Mouse (Mus musculus) midbrain, embryonic 10.5 days (tissue): Measurements from ENCODE around the gene Selplg. TPM values are rescaled to one million over a fixed set of nuclear protein-coding genes. Genes with fewer than 3 reads are reported as not detected.

Experiments used
- DNase-seq: peaks from one replicate; pipeline ENCODE4 v3.0.0-alpha.2; 2017; ENCODE audit warnings: low spot score
- H3K27ac ChIP-seq: fragments of 300-500 bp; sonication (generic); replicated peaks from 2 replicates; pipeline ENCODE4 v1.5.1; 2016; ENCODE audit warnings: mild to moderate bottlenecking
- H3K27me3 ChIP-seq: fragments of 300-500 bp; sonication (generic); 2 replicates; pipeline ENCODE4 v1.6.1; 2016; ENCODE audit warnings: low read depth, mild to moderate bottlenecking; ENCODE audit not compliant: poor library complexity, severe bottlenecking
- H3K36me3 ChIP-seq: fragments of 300-500 bp; sonication (generic); 2 replicates; pipeline ENCODE4 v1.6.1; 2016; ENCODE audit warnings: mild to moderate bottlenecking, moderate library complexity
- H3K4me1 ChIP-seq: fragments of 300-500 bp; sonication (generic); 2 replicates; pipeline ENCODE4 v1.6.1; 2016
- H3K4me3 ChIP-seq: fragments of 300-500 bp; sonication (generic); 2 replicates; pipeline ENCODE4 v1.5.1; 2016; ENCODE audit warnings: mild to moderate bottlenecking, moderate library complexity
- H3K9me3 ChIP-seq: fragments of 300-500 bp; sonication (generic); replicated peaks from 2 replicates; pipeline ENCODE4 v1.6.1; 2016; ENCODE audit warnings: mild to moderate bottlenecking
- WGBS: fragments of 180-500 bp; shearing (Covaris S2); methylation state at CpG from one replicate; pipeline ENCODE4 v1.1.7; 2016; 5-methylcytosine and 5-hydroxymethylcytosine counted together
- polyA plus RNA-seq: library from polyadenylated mRNA; unstranded; fragments of >200 nt; fragmentation: Nextera tagmentation; extraction: Ambion mirVana; gene quantifications from 2 replicates; pipeline ENCODE4 v1.2.1, GENCODE M21; 2016

Gene Selplg
- polyA plus RNA-seq, 1 experiment from 2014 or later: 0.77 TPM

- WGBS: 90% methylated on average over 8 of the region's 8 CpGs
- no peak for DNase-seq
Measured at GRCm38 (mm10) chr5:113850680-113851230, 18.3 kb upstream of the Selplg start.

GRCm38 (mm10) chr5:113847636-113848035, 15.2 kb upstream of the Selplg start:
- no peak overlapping the region for H3K27ac ChIP-seq
- H3K4me3 ChIP-seq: no peak overlapping the region
- H3K27me3 ChIP-seq: no peaks in the 10 kb centered on the region
- peaks cover 99% of the 10 kb centered on the region for H3K36me3 ChIP-seq
- DNase-seq: no peak
- no peaks in the 10 kb centered on the region for H3K9me3 ChIP-seq
- 91% methylated on average over 9 of the region's 9 CpGs for WGBS
- no peaks in the 10 kb centered on the region for H3K4me1 ChIP-seq

More at GRCm38 (mm10) chr5:113850680-113851230, 18.3 kb upstream of the Selplg start:
- Histone ChIP-seq H3K9me3 (no peaks in the 10 kb centered on the region), H3K4me3 (no peak overlapping the region), H3K4me1 (peaks cover 13% of the 10 kb centered on the region), H3K27ac (no peak overlapping the region), H3K36me3 (peaks cover 79% of the 10 kb centered on the region), H3K27me3 (no peaks in the 10 kb centered on the region)

GRCm38 (mm10) chr5:113846656-113847055, 14.2 kb upstream of the Selplg start:
- peaks cover 100% of the 10 kb centered on the region for H3K36me3 ChIP-seq
- 94% methylated on average over 8 of the region's 8 CpGs for WGBS

DNA sequence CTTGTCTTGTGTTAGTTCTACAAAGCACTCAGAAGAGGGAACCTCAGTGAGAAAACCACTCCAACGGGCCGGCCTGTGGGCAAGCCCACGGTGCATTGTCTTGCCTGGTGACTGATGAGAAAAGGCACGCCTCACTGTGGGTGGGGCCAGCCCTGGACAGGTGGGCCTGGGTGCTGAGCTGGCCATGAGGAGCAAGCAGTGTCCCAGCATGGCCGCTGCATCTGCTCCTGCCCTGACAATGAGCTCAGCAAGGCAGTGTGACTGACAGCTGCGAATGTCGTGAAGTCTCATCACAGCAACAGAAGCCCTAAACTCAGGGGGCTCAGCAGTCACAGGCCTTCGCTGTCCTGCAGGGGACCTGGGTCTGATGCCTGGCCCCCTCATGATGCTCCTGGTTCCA, 13.2 kb upstream of the Selplg start:
- DNase-seq: no peak
- Histone ChIP-seq H3K27ac (no peak overlapping the region), H3K27me3 (no peaks in the 10 kb centered on the region), H3K4me1 (no peaks in the 10 kb centered on the region), H3K36me3 (peaks cover 98% of the 10 kb centered on the region), H3K4me3 (no peak overlapping the region), H3K9me3 (no peaks in the 10 kb centered on the region)
- WGBS: 90% methylated on average over 8 of the region's 8 CpGs

More at GRCm38 (mm10) chr5:113846656-113847055, 14.2 kb upstream of the Selplg start:
- Histone ChIP-seq H3K4me1 (no peaks in the 10 kb centered on the region), H3K9me3 (no peaks in the 10 kb centered on the region), H3K27ac (no peak overlapping the region), H3K27me3 (no peaks in the 10 kb centered on the region), H3K4me3 (no peak overlapping the region)
- DNase-seq: no peak

- H3K27ac ChIP-seq: no peak overlapping the region
- WGBS: 79% methylated on average over 7 of the region's 7 CpGs
- H3K4me3 ChIP-seq: no peak overlapping the region
- H3K4me1 ChIP-seq: no peaks in the 10 kb centered on the region
- peak; percentile 39 for DNase-seq
- H3K36me3 ChIP-seq: peaks cover 96% of the 10 kb centered on the region
- H3K9me3 ChIP-seq: no peaks in the 10 kb centered on the region
- H3K27me3 ChIP-seq: no peaks in the 10 kb centered on the region
Measured at GRCm38 (mm10) chr5:113844721-113845120, 12.3 kb upstream of the Selplg start.

DNA sequence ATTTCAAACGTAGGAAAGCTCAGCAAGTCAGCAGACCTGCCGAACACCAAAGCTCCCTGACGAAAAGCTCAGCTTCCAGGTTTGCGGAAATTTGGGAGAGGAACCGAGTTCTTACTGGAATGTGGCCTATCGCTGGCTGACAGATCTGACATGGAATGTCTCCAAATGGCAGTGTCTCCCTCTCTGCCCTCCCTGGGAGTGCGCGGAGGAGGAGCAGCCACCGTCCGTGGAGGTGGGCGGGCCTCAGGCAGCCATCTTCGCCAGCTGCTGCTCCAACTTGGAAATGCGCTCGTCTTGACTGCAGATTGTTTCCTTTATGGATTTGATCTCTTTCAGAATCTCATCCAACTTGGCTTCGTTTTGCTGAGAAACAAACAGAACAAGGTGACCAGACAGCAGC, 11.7 kb upstream of the Selplg start:
- H3K4me3 ChIP-seq: no peak overlapping the region
- WGBS: 92% methylated on average over 15 of the region's 15 CpGs
- H3K4me1 ChIP-seq: no peaks in the 10 kb centered on the region
- DNase-seq: no peak
- H3K27ac ChIP-seq: no peak overlapping the region
- peaks cover 93% of the 10 kb centered on the region for H3K36me3 ChIP-seq
- no peaks in the 10 kb centered on the region for H3K27me3 ChIP-seq
- no peaks in the 10 kb centered on the region for H3K9me3 ChIP-seq

GRCm38 (mm10) chr5:113842906-113843305, 10.5 kb upstream of the Selplg start:
- peaks cover 84% of the 10 kb centered on the region for H3K36me3 ChIP-seq
- H3K27me3 ChIP-seq: no peaks in the 10 kb centered on the region
- WGBS: 95% methylated on average over 9 of the region's 9 CpGs
- no peaks in the 10 kb centered on the region for H3K9me3 ChIP-seq
- no peak overlapping the region for H3K4me3 ChIP-seq
- H3K4me1 ChIP-seq: no peaks in the 10 kb centered on the region
- 0 out of 2 replicates have a peak overlapping the region, but pooled peaks have one; percentile 18 for H3K27ac ChIP-seq
- DNase-seq: no peak

DNA sequence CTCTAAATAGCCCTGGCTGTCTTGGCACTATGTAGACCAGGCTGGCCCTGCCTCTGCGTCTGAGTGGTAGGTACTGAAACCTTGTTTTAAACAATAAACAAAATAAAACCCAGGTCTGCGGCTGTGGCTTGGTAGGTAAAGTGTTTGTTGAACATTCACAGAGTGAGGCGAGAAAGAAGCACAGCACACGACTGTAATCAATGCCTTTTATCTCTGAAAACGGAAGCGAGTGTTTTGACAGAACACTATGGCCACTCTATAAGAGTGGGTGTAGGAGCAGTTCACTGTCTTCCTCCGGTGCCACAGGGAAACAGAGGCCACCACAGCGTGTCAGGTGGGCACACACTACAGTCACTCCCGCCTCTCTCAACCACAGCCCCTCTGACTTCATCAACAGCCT, 9.8 kb upstream of the Selplg start:
- peaks cover 78% of the 10 kb centered on the region for H3K36me3 ChIP-seq
- DNase-seq: no peak
- H3K27me3 ChIP-seq: no peaks in the 10 kb centered on the region
- 94% methylated on average over 9 of the region's 9 CpGs for WGBS
- H3K4me1 ChIP-seq: no peaks in the 10 kb centered on the region
- H3K9me3 ChIP-seq: no peaks in the 10 kb centered on the region
- H3K4me3 ChIP-seq: no peak overlapping the region
- H3K27ac ChIP-seq: no peak overlapping the region

- H3K36me3 ChIP-seq: peaks cover 71% of the 10 kb centered on the region
- no peaks in the 10 kb centered on the region for H3K27me3 ChIP-seq
- no peak overlapping the region for H3K4me3 ChIP-seq
- DNase-seq: no peak
- WGBS: 90% methylated on average over 23 of the region's 23 CpGs
- no peaks in the 10 kb centered on the region for H3K9me3 ChIP-seq
- H3K27ac ChIP-seq: no peak overlapping the region
- H3K4me1 ChIP-seq: no peaks in the 10 kb centered on the region
Measured at GRCm38 (mm10) chr5:113841243-113842225, 9.1 kb upstream of the Selplg start.

DNA sequence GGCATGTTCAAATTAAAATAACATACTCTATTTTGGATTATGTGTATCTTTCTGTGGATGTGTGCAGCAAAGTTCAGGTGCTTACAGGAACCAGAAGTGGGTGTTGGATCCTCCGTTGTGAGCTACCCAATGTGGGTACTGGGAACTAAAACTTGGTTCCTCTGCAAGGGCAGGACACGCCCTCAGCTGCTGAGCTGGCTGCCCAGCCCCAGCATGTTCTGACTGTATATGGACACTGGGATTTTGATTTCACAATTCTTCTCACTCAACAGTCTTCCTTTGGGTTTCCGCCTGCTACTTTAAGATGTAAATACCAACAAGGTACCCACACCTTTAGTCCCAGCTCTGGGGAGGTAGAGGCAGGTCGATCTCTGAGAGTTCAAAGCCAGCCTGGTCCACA, 8.0 kb upstream of the Selplg start:
- H3K27me3 ChIP-seq: no peaks in the 10 kb centered on the region
- no peak overlapping the region for H3K27ac ChIP-seq
- DNase-seq: no peak
- H3K36me3 ChIP-seq: peaks cover 60% of the 10 kb centered on the region
- no peaks in the 10 kb centered on the region for H3K9me3 ChIP-seq
- H3K4me3 ChIP-seq: no peak overlapping the region
- WGBS: 93% methylated on average over 4 of the region's 4 CpGs
- no peaks in the 10 kb centered on the region for H3K4me1 ChIP-seq

DNA sequence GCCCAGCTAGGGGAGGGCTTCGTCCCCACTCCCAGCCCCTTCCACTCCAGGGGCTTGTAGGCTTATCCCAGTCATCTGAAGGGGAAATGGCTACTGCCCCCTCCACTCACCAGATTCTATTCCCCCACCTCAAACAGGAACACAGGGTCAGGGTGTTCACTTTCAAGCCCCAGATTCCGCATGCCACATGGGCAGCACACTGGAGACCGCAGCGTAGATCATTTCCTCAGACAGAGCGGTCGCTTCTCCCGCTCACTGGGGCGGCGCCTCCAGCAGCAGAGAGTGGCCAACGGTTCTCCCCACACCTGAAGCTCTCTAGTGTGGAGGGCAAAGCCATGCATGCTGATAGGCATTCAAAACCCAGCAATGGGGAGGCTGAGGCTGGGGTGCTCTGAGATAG, 4.5 kb upstream of the Selplg start:
- no peaks in the 10 kb centered on the region for H3K9me3 ChIP-seq
- no peaks in the 10 kb centered on the region for H3K27me3 ChIP-seq
- no peak overlapping the region for H3K4me3 ChIP-seq
- no peak overlapping the region; the same call in 1 of the 2 replicates for H3K27ac ChIP-seq
- no peak for DNase-seq
- H3K4me1 ChIP-seq: peaks cover 5% of the 10 kb centered on the region; the same call in 1 of the 2 replicates
- WGBS: 91% methylated on average over 10 of the region's 10 CpGs
- peaks cover 25% of the 10 kb centered on the region for H3K36me3 ChIP-seq

GRCm38 (mm10) chr5:113833316-113833947, 988 bp upstream of the Selplg start:
- WGBS: 78% methylated on average over 16 of the region's 16 CpGs
- DNase-seq: no peak
- Histone ChIP-seq H3K27me3 (no peaks in the 10 kb centered on the region), H3K4me1 (peaks cover 7% of the 10 kb centered on the region), H3K27ac (no peak overlapping the region), H3K4me3 (no peak overlapping the region), H3K9me3 (no peaks in the 10 kb centered on the region), H3K36me3 (peaks cover 3% of the 10 kb centered on the region; the same call in 1 of the 2 replicates)
